Mouse (Mus musculus): Measurements from ENCODE around the gene Tnik. TPM values are rescaled to one million over a fixed set of nuclear protein-coding genes. Genes with fewer than 3 reads are reported as not detected.

Tnik gene
- polyA plus RNA-seq, 1 experiment from 2014 or later, result 16.9 TPM

GRCm38 (mm10) chr3:28372459-28372858 lies 109.4 kb downstream of the Tnik start:
- Histone ChIP-seq H3K9me3 (replicated peaks; ENCODE audit: control insufficient read depth, low read length) (no peaks in the 10 kb centered on the region), H3K9ac (ENCODE audit: low read length) (no peak overlapping the region), H3K4me3 (replicated peaks; ENCODE audit: low read length) (no peak overlapping the region), H3K36me3 (ENCODE audit: control insufficient read depth, insufficient read depth, low read length) (no peaks in the 10 kb centered on the region), H3K4me2 (ENCODE audit: low read depth, low read length) (no peak overlapping the region), H3K27ac (ENCODE audit: low read length) (no peak overlapping the region), H3K27me3 (ENCODE audit: control insufficient read depth, insufficient read depth, low read length) (no peaks in the 10 kb centered on the region), H3K4me1 (ENCODE audit: control insufficient read depth, insufficient read depth, low read length) (no peaks in the 10 kb centered on the region)
- ATAC-seq (ENCODE audit: insufficient read depth, low FRiP score), result no peak
- 92% methylated on average over 2 of the region's 2 CpGs for WGBS

DNA sequence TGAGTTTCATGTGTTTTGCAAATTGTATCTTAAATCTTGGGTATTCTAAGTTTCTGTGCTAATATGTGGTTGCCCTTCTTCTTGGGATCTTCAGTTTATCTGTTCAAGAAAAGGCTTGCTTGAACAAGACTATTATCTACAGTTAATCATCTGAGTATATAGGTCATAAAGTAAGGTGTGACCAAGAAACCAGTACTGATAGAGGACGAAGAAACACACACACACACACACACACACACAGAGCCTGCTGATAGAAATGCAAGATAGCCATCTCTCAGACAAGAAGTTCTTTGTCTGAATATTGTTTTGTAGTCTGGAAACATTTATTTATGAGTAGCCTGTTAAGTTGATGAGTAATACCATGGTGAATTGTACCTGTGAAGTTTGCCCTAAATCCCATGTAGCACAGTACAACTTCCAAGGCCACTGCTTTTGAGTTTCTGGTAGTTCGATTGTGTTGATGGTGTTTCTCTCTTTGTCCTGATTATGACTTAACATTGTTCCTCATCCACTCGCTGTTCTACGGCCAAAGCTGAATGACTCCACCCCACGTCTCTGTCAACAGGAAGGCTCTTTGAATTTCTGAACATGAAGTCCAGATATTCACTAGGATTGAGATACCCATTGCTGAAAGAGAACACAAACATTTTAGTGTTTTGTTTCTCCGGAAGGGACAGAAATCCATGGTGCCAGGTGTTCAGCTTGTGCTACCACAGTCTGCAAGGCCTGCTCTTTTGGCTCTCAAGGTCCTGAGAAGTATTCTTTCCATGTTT lies 111.9 kb downstream of the Tnik start:
- Histone ChIP-seq H3K27ac (ENCODE audit: low read length) (no peak overlapping the region), H3K36me3 (ENCODE audit: control insufficient read depth, insufficient read depth, low read length) (no peaks in the 10 kb centered on the region), H3K9ac (ENCODE audit: low read length) (no peak overlapping the region), H3K9me3 (replicated peaks; ENCODE audit: control insufficient read depth, low read length) (no peaks in the 10 kb centered on the region), H3K4me1 (ENCODE audit: control insufficient read depth, insufficient read depth, low read length) (no peaks in the 10 kb centered on the region), H3K27me3 (ENCODE audit: control insufficient read depth, insufficient read depth, low read length) (no peaks in the 10 kb centered on the region), H3K4me3 (replicated peaks; ENCODE audit: low read length) (no peak overlapping the region), H3K4me2 (ENCODE audit: low read depth, low read length) (no peak overlapping the region)
- WGBS, result 81% methylated on average over 6 of the region's 6 CpGs
- ATAC-seq (ENCODE audit: insufficient read depth, low FRiP score), result no peak

- Histone ChIP-seq H3K9me3 (replicated peaks; ENCODE audit: control insufficient read depth, low read length) (no peaks in the 10 kb centered on the region), H3K27ac (ENCODE audit: low read length) (no peak overlapping the region), H3K27me3 (ENCODE audit: control insufficient read depth, insufficient read depth, low read length) (no peaks in the 10 kb centered on the region), H3K9ac (ENCODE audit: low read length) (no peak overlapping the region), H3K4me1 (ENCODE audit: control insufficient read depth, insufficient read depth, low read length) (no peaks in the 10 kb centered on the region; the same call in 1 of the 2 replicates), H3K4me2 (ENCODE audit: low read depth, low read length) (no peak overlapping the region), H3K36me3 (ENCODE audit: control insufficient read depth, insufficient read depth, low read length) (no peaks in the 10 kb centered on the region), H3K4me3 (replicated peaks; ENCODE audit: low read length) (no peak overlapping the region)
- WGBS, result 68% methylated on average over 2 of the region's 2 CpGs
- no peak for ATAC-seq (ENCODE audit: insufficient read depth, low FRiP score)
Measured at GRCm38 (mm10) chr3:28380224-28380623, 117.2 kb downstream of the Tnik start.

- H3K36me3 ChIP-seq (ENCODE audit: control insufficient read depth, insufficient read depth, low read length), result no peaks in the 10 kb centered on the region
- no peaks in the 10 kb centered on the region for H3K9me3 ChIP-seq (replicated peaks; ENCODE audit: control insufficient read depth, low read length)
- no peak for ATAC-seq (ENCODE audit: insufficient read depth, low FRiP score)
- no peak overlapping the region for H3K4me3 ChIP-seq (replicated peaks; ENCODE audit: low read length)
- H3K27ac ChIP-seq (ENCODE audit: low read length), result no peak overlapping the region
- WGBS, result 66% methylated on average over 11 of the region's 11 CpGs
- H3K27me3 ChIP-seq (ENCODE audit: control insufficient read depth, insufficient read depth, low read length), result no peaks in the 10 kb centered on the region
- no peaks in the 10 kb centered on the region; the same call in 1 of the 2 replicates for H3K4me1 ChIP-seq (ENCODE audit: control insufficient read depth, insufficient read depth, low read length)
- H3K4me2 ChIP-seq (ENCODE audit: low read depth, low read length), result no peak overlapping the region
- no peak overlapping the region for H3K9ac ChIP-seq (ENCODE audit: low read length)
Measured at GRCm38 (mm10) chr3:28383526-28384126, 120.6 kb downstream of the Tnik start.

GRCm38 (mm10) chr3:28385199-28385975 lies 122.4 kb downstream of the Tnik start:
- Histone ChIP-seq H3K4me3 (replicated peaks; ENCODE audit: low read length) (no peak overlapping the region), H3K4me2 (ENCODE audit: low read depth, low read length) (no peak overlapping the region), H3K9me3 (replicated peaks; ENCODE audit: control insufficient read depth, low read length) (no peaks in the 10 kb centered on the region), H3K27ac (ENCODE audit: low read length) (no peak overlapping the region), H3K36me3 (ENCODE audit: control insufficient read depth, insufficient read depth, low read length) (no peaks in the 10 kb centered on the region), H3K9ac (ENCODE audit: low read length) (no peak overlapping the region), H3K27me3 (ENCODE audit: control insufficient read depth, insufficient read depth, low read length) (no peaks in the 10 kb centered on the region), H3K4me1 (ENCODE audit: control insufficient read depth, insufficient read depth, low read length) (no peaks in the 10 kb centered on the region; the same call in 1 of the 2 replicates)
- no peak for ATAC-seq (ENCODE audit: insufficient read depth, low FRiP score)
- WGBS, result 95% methylated on average over 10 of the region's 10 CpGs

DNA sequence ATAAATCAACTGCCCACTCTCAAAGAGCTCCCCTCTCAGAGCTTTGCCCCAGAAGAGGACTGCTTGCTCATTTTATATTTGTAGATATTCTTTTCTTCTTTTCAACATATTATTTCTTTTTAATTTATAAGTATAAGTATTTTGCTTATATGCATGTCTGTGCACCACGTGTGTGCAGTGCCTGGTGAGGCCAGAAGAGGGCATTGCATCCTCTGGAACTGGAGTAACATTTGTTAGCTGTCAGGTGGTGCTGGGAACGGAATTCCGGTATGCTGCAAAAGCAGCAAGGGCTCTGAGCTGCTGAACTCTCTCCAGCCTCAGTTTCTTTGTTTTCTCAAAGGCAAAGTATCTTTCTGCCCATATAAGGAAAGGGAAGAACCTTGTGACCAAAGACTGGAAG lies 125.5 kb downstream of the Tnik start:
- Histone ChIP-seq H3K27me3 (ENCODE audit: control insufficient read depth, insufficient read depth, low read length) (no peaks in the 10 kb centered on the region), H3K9me3 (replicated peaks; ENCODE audit: control insufficient read depth, low read length) (no peaks in the 10 kb centered on the region), H3K4me2 (ENCODE audit: low read depth, low read length) (no peak overlapping the region), H3K36me3 (ENCODE audit: control insufficient read depth, insufficient read depth, low read length) (no peaks in the 10 kb centered on the region), H3K9ac (ENCODE audit: low read length) (no peak overlapping the region), H3K4me3 (replicated peaks; ENCODE audit: low read length) (no peak overlapping the region), H3K4me1 (ENCODE audit: control insufficient read depth, insufficient read depth, low read length) (no peaks in the 10 kb centered on the region), H3K27ac (ENCODE audit: low read length) (no peak overlapping the region)
- no peak for ATAC-seq (ENCODE audit: insufficient read depth, low FRiP score)
- 79% methylated on average over 3 of the region's 3 CpGs for WGBS

DNA sequence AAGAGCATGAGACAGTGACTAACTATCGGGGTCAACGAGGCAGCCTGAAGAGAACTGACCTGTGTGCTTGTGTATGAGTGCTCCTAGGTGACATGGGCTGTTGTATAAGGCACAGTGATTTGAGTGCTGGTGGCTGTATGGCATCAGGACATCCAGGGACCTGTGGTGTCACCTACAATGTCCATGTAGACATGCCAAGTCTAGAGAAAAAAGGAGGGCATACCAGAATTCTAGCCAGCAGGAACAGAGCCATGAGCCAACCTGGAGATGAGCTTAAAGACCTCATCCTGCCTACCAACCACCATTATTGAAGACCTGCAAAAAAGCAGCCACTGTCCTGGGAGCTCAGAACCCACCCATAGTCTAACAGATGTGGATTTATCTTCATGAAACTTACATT lies 127.2 kb downstream of the Tnik start:
- no peak overlapping the region for H3K9ac ChIP-seq (ENCODE audit: low read length)

GRCm38 (mm10) chr3:28392542-28392941 lies 129.5 kb downstream of the Tnik start:
- Histone ChIP-seq H3K36me3 (ENCODE audit: control insufficient read depth, insufficient read depth, low read length) (no peaks in the 10 kb centered on the region), H3K4me2 (ENCODE audit: low read depth, low read length) (no peak overlapping the region), H3K27ac (ENCODE audit: low read length) (no peak overlapping the region), H3K27me3 (ENCODE audit: control insufficient read depth, insufficient read depth, low read length) (no peaks in the 10 kb centered on the region), H3K9me3 (replicated peaks; ENCODE audit: control insufficient read depth, low read length) (no peaks in the 10 kb centered on the region), H3K4me3 (replicated peaks; ENCODE audit: low read length) (no peak overlapping the region), H3K9ac (ENCODE audit: low read length) (no peak overlapping the region), H3K4me1 (ENCODE audit: control insufficient read depth, insufficient read depth, low read length) (no peaks in the 10 kb centered on the region)
- ATAC-seq (ENCODE audit: insufficient read depth, low FRiP score), result no peak

More for the DNA sequence above, 127.2 kb downstream of the Tnik start:
- Histone ChIP-seq H3K9me3 (replicated peaks; ENCODE audit: control insufficient read depth, low read length) (no peaks in the 10 kb centered on the region), H3K27me3 (ENCODE audit: control insufficient read depth, insufficient read depth, low read length) (no peaks in the 10 kb centered on the region), H3K27ac (ENCODE audit: low read length) (no peak overlapping the region), H3K36me3 (ENCODE audit: control insufficient read depth, insufficient read depth, low read length) (no peaks in the 10 kb centered on the region), H3K4me1 (ENCODE audit: control insufficient read depth, insufficient read depth, low read length) (no peaks in the 10 kb centered on the region), H3K4me3 (replicated peaks; ENCODE audit: low read length) (no peak overlapping the region), H3K4me2 (ENCODE audit: low read depth, low read length) (no peak overlapping the region)
- 98% methylated on average over 2 of the region's 2 CpGs for WGBS
- no peak for ATAC-seq (ENCODE audit: insufficient read depth, low FRiP score)

GRCm38 (mm10) chr3:28398781-28399180 lies 135.8 kb downstream of the Tnik start:
- Histone ChIP-seq H3K27me3 (ENCODE audit: control insufficient read depth, insufficient read depth, low read length) (no peaks in the 10 kb centered on the region), H3K36me3 (ENCODE audit: control insufficient read depth, insufficient read depth, low read length) (no peaks in the 10 kb centered on the region), H3K9ac (ENCODE audit: low read length) (no peak overlapping the region), H3K4me1 (ENCODE audit: control insufficient read depth, insufficient read depth, low read length) (peaks cover 5% of the 10 kb centered on the region; the same call in 1 of the 2 replicates), H3K4me2 (ENCODE audit: low read depth, low read length) (no peak overlapping the region), H3K27ac (ENCODE audit: low read length) (no peak overlapping the region), H3K9me3 (replicated peaks; ENCODE audit: control insufficient read depth, low read length) (no peaks in the 10 kb centered on the region), H3K4me3 (replicated peaks; ENCODE audit: low read length) (no peak overlapping the region)
- WGBS, result 82% methylated on average over 1 of the region's 1 CpGs
- ATAC-seq (ENCODE audit: insufficient read depth, low FRiP score), result no peak
